Mouse (Mus musculus) forebrain, embryonic 10.5 days (tissue): Measurements from ENCODE around the gene Igsf21. TPM values are rescaled to one million over a fixed set of nuclear protein-coding genes. Genes with fewer than 3 reads are reported as not detected.

ENCODE experiments used
- DNase-seq: peaks from one replicate; pipeline ENCODE4 v3.0.0-alpha.2; 2017; ENCODE audit warnings: low spot score; ENCODE audit errors: extremely low spot score
- H3K27ac ChIP-seq: fragments of 300-500 bp; sonication (generic); 2 replicates; pipeline ENCODE4 v1.5.1; 2016; ENCODE audit warnings: mild to moderate bottlenecking
- H3K27me3 ChIP-seq: fragments of 300-500 bp; sonication (generic); 2 replicates; pipeline ENCODE4 v1.6.1; 2016; ENCODE audit warnings: mild to moderate bottlenecking; ENCODE audit not compliant: poor library complexity, severe bottlenecking
- H3K36me3 ChIP-seq: fragments of 300-500 bp; sonication (generic); replicated peaks from 2 replicates; pipeline ENCODE4 v1.6.1; 2016; ENCODE audit warnings: mild to moderate bottlenecking, moderate library complexity
- H3K4me1 ChIP-seq: fragments of 300-500 bp; sonication (generic); 2 replicates; pipeline ENCODE4 v1.6.1; 2016
- H3K4me3 ChIP-seq: fragments of 300-500 bp; sonication (generic); 2 replicates; pipeline ENCODE4 v1.5.1; 2016; ENCODE audit warnings: mild to moderate bottlenecking, moderate library complexity
- H3K9me3 ChIP-seq: fragments of 300-500 bp; sonication (generic); 2 replicates; pipeline ENCODE4 v1.6.1; 2016; ENCODE audit warnings: mild to moderate bottlenecking, moderate library complexity
- WGBS: fragments of 180-500 bp; shearing (Covaris S2); methylation state at CpG from one replicate; pipeline ENCODE4 v1.1.7; 2016; 5-methylcytosine and 5-hydroxymethylcytosine counted together
- polyA plus RNA-seq: library from polyadenylated mRNA; unstranded; fragments of >200 nt; fragmentation: Nextera tagmentation; extraction: Ambion mirVana; gene quantifications from 2 replicates; pipeline ENCODE4 v1.2.1, GENCODE M21; 2016

Gene Igsf21
- polyA plus RNA-seq, 1 experiment from 2014 or later: 4.6 TPM

DNA sequence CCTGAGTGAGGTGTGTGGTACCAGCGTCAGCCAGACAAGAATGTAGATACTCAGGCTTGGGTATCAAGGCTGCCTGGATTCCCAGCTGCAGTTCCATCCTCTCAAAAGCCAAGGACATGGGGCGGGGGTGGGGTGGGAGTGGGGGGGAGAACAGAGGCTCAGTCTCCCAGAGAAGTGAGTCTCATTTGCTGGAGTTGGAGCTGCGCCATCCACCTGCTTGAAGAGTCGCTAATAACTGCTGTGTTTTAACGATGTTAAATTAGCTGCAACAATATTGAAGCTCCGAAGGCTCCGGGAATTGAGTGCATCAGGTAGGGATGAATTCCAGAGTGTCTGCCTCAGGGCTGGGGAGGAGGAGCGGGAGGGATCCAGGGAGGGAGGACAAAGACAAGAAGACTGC is 250.9 kb downstream of the Igsf21 start:
- Histone ChIP-seq H3K4me3 (no peak overlapping the region), H3K4me1 (peaks cover 46% of the 10 kb centered on the region), H3K9me3 (peaks cover 9% of the 10 kb centered on the region; the same call in 1 of the 2 replicates), H3K27me3 (peaks cover 8% of the 10 kb centered on the region; the same call in 1 of the 2 replicates), H3K36me3 (no peaks in the 10 kb centered on the region), H3K27ac (peak overlapping the region; percentile 56; the same call in 1 of the 2 replicates)
- 61% methylated on average over 8 of the region's 8 CpGs for WGBS
- no peak for DNase-seq

DNA sequence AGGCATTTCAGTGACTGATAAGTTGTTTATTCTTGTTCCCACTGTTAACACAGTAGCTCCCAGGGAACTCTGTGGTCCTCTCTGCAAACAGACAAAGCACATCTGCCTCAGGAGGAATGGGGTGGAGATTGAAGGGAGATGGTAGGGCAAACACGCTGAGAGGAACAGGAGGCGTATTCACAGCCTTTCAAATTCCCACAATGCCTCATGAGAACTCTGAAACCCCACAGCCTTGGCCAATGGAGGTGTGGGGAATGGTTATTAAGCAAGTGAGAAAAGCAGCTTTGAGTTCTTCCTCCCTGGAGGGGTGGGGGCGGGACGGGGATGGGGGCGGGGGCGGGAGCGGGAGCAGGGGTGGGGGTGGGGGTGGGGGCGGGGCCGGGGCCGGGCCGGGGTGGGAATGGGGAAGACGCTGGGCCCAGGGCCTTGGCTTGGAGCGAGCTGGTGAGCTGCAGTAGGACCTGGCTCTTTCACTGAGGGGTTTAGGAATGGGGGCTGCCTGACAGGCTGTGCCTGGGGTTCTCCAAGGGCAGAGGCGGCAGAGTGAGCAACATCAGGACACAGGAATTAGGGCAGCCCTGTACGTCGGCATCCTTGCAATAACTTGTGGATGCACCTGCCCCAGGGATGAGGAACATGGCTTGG is 253.4 kb downstream of the Igsf21 start:
- 8% methylated on average over 16 of the region's 16 CpGs for WGBS
- H3K36me3 ChIP-seq: no peaks in the 10 kb centered on the region
- H3K27ac ChIP-seq: peak overlapping the region; percentile 83
- peak; percentile 38 for DNase-seq
- peaks cover 37% of the 10 kb centered on the region for H3K4me1 ChIP-seq
- H3K4me3 ChIP-seq: peak overlapping the region; percentile 30
- H3K9me3 ChIP-seq: peaks cover 7% of the 10 kb centered on the region; the same call in 1 of the 2 replicates
- H3K27me3 ChIP-seq: peaks cover 7% of the 10 kb centered on the region; the same call in 1 of the 2 replicates

DNA sequence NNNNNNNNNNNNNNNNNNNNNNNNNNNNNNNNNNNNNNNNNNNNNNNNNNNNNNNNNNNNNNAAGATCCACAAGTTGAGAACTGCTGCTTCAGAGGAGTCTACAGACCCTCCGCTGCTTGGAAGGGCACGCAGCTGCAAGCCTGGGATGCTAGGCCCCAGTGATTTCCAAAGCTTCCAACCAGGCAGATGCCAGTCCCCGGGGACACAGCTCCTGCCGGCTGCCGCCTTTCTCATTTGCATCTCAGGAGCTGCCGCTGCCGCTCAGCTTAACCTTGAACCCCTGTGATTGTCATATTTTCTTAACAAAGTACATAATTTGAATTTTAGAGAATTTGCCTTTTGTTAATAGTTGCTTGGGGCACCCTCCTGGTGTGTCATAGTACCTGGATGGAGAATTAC is 259.7 kb downstream of the Igsf21 start:
- 23% methylated on average over 7 of the region's 7 CpGs for WGBS
- Histone ChIP-seq H3K27me3 (peaks cover 7% of the 10 kb centered on the region; the same call in 1 of the 2 replicates), H3K4me3 (no peak overlapping the region)

DNA sequence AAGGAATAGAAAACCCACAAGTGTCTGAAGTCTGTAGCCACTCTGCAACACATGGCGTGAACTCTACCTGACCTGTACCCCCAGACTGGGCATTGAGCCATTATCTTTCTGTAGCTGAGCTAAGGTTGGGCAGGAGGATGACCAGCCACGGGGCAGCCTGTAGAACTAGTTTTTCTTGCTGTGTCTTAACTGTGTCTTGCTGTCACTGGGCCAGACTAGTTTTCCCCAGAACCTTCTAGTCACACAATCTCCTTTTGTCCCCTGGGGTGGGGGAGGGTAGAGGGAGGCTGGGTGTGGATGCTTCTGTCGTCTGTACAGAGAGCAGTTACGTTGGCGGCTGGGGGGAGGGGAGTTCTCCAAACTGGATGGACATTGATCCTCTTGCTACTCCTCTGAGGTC is 267.9 kb downstream of the Igsf21 start:
- no peak for DNase-seq
- Histone ChIP-seq H3K4me3 (no peak overlapping the region), H3K4me1 (peaks cover 46% of the 10 kb centered on the region), H3K27ac (peak overlapping the region; percentile 32; the same call in 1 of the 2 replicates), H3K27me3 (no peaks in the 10 kb centered on the region), H3K36me3 (no peaks in the 10 kb centered on the region), H3K9me3 (no peaks in the 10 kb centered on the region)
- WGBS: 53% methylated on average over 5 of the region's 5 CpGs

More for the DNA sequence above, 259.7 kb downstream of the Igsf21 start:
- peaks cover 26% of the 10 kb centered on the region for H3K4me1 ChIP-seq
- H3K27ac ChIP-seq: no peak overlapping the region
- H3K9me3 ChIP-seq: no peaks in the 10 kb centered on the region
- DNase-seq: no peak
- H3K36me3 ChIP-seq: no peaks in the 10 kb centered on the region

DNA sequence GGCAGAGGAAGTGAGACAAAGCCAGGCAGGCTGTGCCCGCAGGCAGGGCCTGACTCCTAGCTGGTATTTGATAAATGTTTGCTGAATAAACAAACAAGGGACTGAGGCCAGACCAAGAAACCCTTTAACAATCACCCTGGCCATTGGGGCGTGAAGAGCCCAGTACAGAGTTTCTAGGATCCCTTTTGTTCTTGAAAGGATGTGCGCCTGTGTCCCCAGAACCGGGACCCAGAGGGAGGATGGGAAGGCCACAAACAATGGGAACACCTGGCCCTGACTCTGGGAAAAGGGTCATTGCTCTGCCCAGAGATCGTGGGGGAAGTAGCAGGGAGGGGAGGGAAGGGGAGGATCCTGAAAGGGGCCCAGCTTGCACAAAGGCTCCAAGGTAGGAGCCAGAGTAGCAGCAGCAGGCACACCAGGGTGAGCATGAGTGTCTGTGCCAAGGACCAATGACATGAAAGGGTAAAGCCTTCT is 269.2 kb downstream of the Igsf21 start:
- 7% methylated on average over 5 of the region's 5 CpGs for WGBS
- DNase-seq: peak; percentile 39
- Histone ChIP-seq H3K36me3 (no peaks in the 10 kb centered on the region), H3K27ac (peak overlapping the region; percentile 79), H3K27me3 (no peaks in the 10 kb centered on the region), H3K4me1 (peaks cover 41% of the 10 kb centered on the region), H3K4me3 (no peak overlapping the region), H3K9me3 (no peaks in the 10 kb centered on the region)
